Mouse (Mus musculus): ENCODE data around the gene Zbtb41. TPM values are rescaled to one million over a fixed set of nuclear protein-coding genes. Genes with fewer than 3 reads are reported as not detected.

The Zbtb41 gene
- polyA plus RNA-seq, 1 experiment from 2014 or later = 21.0 TPM

DNA sequence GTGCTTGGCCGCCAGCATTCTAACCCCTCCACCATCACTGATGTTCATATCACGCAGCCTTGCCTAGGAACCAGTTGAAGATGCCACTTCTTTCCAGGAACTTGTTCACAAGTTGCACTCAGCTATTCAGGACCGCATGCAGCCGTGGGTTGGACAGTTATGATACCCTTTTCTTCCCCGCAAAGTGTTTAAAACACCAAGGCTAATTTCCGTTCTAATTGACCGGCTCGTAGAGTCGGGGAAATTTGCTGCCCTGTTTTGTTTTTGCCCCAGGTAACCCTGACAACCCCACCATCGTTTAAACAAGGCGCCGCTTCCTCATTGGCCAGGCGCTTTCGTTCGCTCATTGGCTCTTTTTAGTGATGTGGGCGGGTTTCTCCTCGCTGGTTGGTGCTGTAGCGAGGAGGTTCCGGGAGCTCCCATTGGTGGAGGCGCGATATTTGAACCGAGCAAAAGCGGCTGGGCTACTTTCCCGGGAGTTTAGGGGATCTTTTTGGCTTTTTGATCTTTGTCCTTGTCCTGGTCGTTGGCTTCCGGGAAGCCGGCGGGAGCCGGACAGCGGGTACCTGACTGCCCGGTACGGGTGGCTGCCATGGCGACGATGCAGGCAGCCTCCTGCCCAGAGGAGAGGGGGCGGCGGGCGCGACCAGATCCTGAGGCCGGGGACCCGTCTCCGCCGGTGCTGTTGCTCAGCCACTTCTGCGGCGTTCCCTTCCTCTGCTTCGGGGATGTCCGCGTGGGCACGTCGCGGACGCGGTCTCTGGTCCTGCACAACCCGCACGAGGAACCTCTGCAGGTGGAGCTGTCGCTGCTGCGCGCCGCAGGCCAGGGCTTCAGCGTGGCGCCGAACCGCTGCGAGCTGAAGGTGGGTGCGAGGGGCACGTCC lies 32.5 kb downstream of the Zbtb41 start, which contains the start of gene Aspm:
Aspm (plus strand) TSS at position 433 of the 886 bp plus-strand sequence.
- H3K27ac ChIP-seq (ENCODE audit: low read depth, low read length) = peak within 1 kb of the TSS; percentile 57
- peaks cover 5% of the 10 kb centered on the region; the same call in 1 of the 2 replicates for H3K4me1 ChIP-seq (replicated peaks; ENCODE audit: control insufficient read depth, insufficient read depth, low read length)
- WGBS = under 1% methylated on average over 65 of the region's 65 CpGs
- H3K36me3 ChIP-seq (ENCODE audit: control insufficient read depth, insufficient read depth, low read length) = peaks cover 6% of the 10 kb centered on the region; the same call in 1 of the 2 replicates
- H3K4me3 ChIP-seq (ENCODE audit: low read depth, low read length) = peak within 1 kb of the TSS; percentile 85
- ATAC-seq (replicated peaks; ENCODE audit: low FRiP score) (peak; percentile 98), DNase-seq (ENCODE audit: low spot score) (peak; percentile 92)
- H3K9me3 ChIP-seq (ENCODE audit: control insufficient read depth, low read length) = no peaks in the 10 kb centered on the region
- H3K27me3 ChIP-seq (ENCODE audit: control insufficient read depth, insufficient read depth, low read length) = no peaks in the 10 kb centered on the region
- peak within 1 kb of the TSS; percentile 74 for H3K9ac ChIP-seq (ENCODE audit: low read length)
- H3K4me2 ChIP-seq (ENCODE audit: low read depth, low read length, severe bottlenecking) = peak within 1 kb of the TSS; percentile 68

GRCm38 (mm10) chr1:139455226-139455869 lies 33.3 kb downstream of the Zbtb41 start:
- H3K4me1 ChIP-seq (replicated peaks; ENCODE audit: control insufficient read depth, insufficient read depth, low read length) = peaks cover 5% of the 10 kb centered on the region; the same call in 1 of the 2 replicates
- H3K27me3 ChIP-seq (ENCODE audit: control insufficient read depth, insufficient read depth, low read length) = no peaks in the 10 kb centered on the region
- H3K4me3 ChIP-seq (ENCODE audit: low read depth, low read length) = peak overlapping the region; percentile 85
- peak overlapping the region; percentile 74 for H3K9ac ChIP-seq (ENCODE audit: low read length)
- ATAC-seq (replicated peaks; ENCODE audit: low FRiP score) (peak; percentile 58), DNase-seq (ENCODE audit: low spot score) (peak; percentile 61)
- H3K9me3 ChIP-seq (ENCODE audit: control insufficient read depth, low read length) = no peaks in the 10 kb centered on the region
- no peak overlapping the region; the same call in 1 of the 2 replicates for H3K27ac ChIP-seq (ENCODE audit: low read depth, low read length)
- peak overlapping the region; percentile 51 for H3K4me2 ChIP-seq (ENCODE audit: low read depth, low read length, severe bottlenecking)
- peaks cover 6% of the 10 kb centered on the region; the same call in 1 of the 2 replicates for H3K36me3 ChIP-seq (ENCODE audit: control insufficient read depth, insufficient read depth, low read length)
- 2% methylated on average over 17 of the region's 17 CpGs for WGBS

DNA sequence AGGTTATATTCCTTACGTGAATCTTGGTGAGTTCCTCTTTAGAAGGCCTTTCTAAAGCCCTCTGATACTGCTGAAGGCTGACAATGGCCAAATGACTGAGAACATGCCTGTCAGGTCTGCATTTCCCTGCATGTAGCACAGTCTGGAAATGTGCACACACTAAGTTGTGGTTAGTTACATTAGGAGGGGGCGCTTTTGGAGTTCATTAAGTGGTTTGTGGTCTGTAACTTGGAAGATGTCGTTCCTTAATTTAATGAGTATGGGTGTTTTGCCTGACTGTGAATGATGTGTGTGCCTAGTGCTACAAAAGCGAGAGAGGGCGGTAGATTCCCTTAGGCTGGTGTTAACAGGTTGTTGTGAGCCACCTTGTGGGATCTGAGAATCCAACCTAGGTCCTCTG lies 38.7 kb downstream of the Zbtb41 start:
- no peak overlapping the region for H3K27ac ChIP-seq (ENCODE audit: low read depth, low read length)
- ATAC-seq (replicated peaks; ENCODE audit: low FRiP score) (no peak), DNase-seq (ENCODE audit: low spot score) (no peak)
- WGBS = 88% methylated on average over 5 of the region's 5 CpGs
- no peak overlapping the region for H3K4me2 ChIP-seq (ENCODE audit: low read depth, low read length, severe bottlenecking)
- H3K27me3 ChIP-seq (ENCODE audit: control insufficient read depth, insufficient read depth, low read length) = no peaks in the 10 kb centered on the region
- H3K9me3 ChIP-seq (ENCODE audit: control insufficient read depth, low read length) = no peaks in the 10 kb centered on the region
- H3K4me3 ChIP-seq (ENCODE audit: low read depth, low read length) = no peak overlapping the region
- no peak overlapping the region for H3K9ac ChIP-seq (ENCODE audit: low read length)
- H3K36me3 ChIP-seq (ENCODE audit: control insufficient read depth, insufficient read depth, low read length) = peaks cover 9% of the 10 kb centered on the region; the same call in 1 of the 2 replicates
- H3K4me1 ChIP-seq (replicated peaks; ENCODE audit: control insufficient read depth, insufficient read depth, low read length) = peaks cover 5% of the 10 kb centered on the region; the same call in 1 of the 2 replicates

DNA sequence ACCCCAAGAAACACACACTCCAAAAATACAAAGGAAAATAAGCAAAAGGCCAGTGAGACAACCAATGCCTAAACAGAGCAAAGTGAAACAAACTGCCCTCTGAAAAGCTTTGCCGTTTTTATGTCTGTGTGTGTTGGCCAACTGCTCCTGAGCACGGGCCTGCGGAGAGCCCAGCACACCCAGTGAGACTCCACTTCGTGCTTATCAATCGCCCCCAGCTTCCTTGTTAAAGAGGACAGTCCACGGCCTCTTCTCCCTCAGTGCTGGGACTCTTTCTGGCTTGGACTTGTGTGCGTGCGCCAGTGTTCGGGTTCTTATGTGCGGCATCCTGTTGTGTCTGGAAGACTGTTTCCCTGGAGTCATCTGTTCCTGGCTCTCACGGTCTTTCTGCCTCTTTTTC lies 43.8 kb downstream of the Zbtb41 start:
- WGBS = 94% methylated on average over 11 of the region's 11 CpGs
- peaks cover 6% of the 10 kb centered on the region; the same call in 1 of the 2 replicates for H3K36me3 ChIP-seq (ENCODE audit: control insufficient read depth, insufficient read depth, low read length)
- peak; percentile 21; the same call in 1 of the 2 replicates for ATAC-seq (replicated peaks; ENCODE audit: low FRiP score)
- H3K4me3 ChIP-seq (ENCODE audit: low read depth, low read length) = no peak overlapping the region
- H3K4me1 ChIP-seq (replicated peaks; ENCODE audit: control insufficient read depth, insufficient read depth, low read length) = no peaks in the 10 kb centered on the region
- H3K27ac ChIP-seq (ENCODE audit: low read depth, low read length) = no peak overlapping the region
- no peak for DNase-seq (ENCODE audit: low spot score)
- H3K9me3 ChIP-seq (ENCODE audit: control insufficient read depth, low read length) = no peaks in the 10 kb centered on the region
- H3K9ac ChIP-seq (ENCODE audit: low read length) = no peak overlapping the region
- H3K27me3 ChIP-seq (ENCODE audit: control insufficient read depth, insufficient read depth, low read length) = no peaks in the 10 kb centered on the region
- no peak overlapping the region for H3K4me2 ChIP-seq (ENCODE audit: low read depth, low read length, severe bottlenecking)

DNA sequence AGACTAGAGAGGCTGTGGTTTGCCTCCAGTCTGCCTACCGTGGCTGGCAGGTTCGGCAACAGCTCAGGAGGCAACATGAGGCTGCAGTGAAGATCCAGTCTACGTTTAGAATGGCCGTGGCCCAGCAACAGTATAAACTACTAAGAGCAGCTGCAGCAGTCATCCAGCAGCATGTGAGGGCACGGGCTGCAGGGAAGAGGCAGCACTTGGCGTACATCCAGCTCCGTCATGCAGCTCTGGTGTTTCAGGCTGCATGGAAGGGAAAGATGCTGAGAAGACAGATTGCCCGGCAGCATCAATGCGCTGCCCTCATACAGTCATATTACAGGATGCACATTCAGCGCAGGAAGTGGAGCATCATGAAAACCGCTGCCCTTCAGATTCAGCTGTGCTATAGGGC lies 56.8 kb downstream of the Zbtb41 start:
- no peaks in the 10 kb centered on the region for H3K9me3 ChIP-seq (ENCODE audit: control insufficient read depth, low read length)
- peaks cover 17% of the 10 kb centered on the region for H3K36me3 ChIP-seq (ENCODE audit: control insufficient read depth, insufficient read depth, low read length)
- no peak overlapping the region for H3K4me2 ChIP-seq (ENCODE audit: low read depth, low read length, severe bottlenecking)
- DNase-seq (ENCODE audit: low spot score) (no peak), ATAC-seq (replicated peaks; ENCODE audit: low FRiP score) (no peak)
- H3K27me3 ChIP-seq (ENCODE audit: control insufficient read depth, insufficient read depth, low read length) = no peaks in the 10 kb centered on the region
- no peaks in the 10 kb centered on the region for H3K4me1 ChIP-seq (replicated peaks; ENCODE audit: control insufficient read depth, insufficient read depth, low read length)
- no peak overlapping the region for H3K9ac ChIP-seq (ENCODE audit: low read length)
- 91% methylated on average over 11 of the region's 11 CpGs for WGBS
- H3K4me3 ChIP-seq (ENCODE audit: low read depth, low read length) = no peak overlapping the region
- H3K27ac ChIP-seq (ENCODE audit: low read depth, low read length) = no peak overlapping the region

DNA sequence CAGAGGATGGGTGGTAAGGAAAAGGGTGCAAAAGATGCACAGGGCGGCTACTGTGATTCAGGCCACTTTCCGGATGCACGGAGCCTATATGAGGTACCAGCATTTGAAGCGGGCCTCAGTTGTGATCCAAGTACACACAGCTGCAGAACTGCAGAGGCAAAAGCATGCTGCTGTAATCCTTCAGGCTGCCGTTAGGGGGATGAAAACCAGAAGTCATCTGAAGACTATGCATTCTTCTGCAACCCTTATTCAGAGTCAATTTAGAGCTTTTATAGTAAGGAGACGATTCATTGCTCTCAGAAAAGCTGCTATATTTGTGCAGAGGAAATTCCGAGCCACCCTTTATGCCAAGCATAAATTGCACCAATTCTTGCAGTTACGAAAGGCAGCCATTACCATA lies 58.2 kb downstream of the Zbtb41 start:
- DNase-seq (ENCODE audit: low spot score) = no peak
- H3K27ac ChIP-seq (ENCODE audit: low read depth, low read length) = no peak overlapping the region
- H3K4me3 ChIP-seq (ENCODE audit: low read depth, low read length) = no peak overlapping the region
- no peaks in the 10 kb centered on the region for H3K9me3 ChIP-seq (ENCODE audit: control insufficient read depth, low read length)
- WGBS = 92% methylated on average over 8 of the region's 8 CpGs
- H3K4me1 ChIP-seq (replicated peaks; ENCODE audit: control insufficient read depth, insufficient read depth, low read length) = no peaks in the 10 kb centered on the region
- H3K4me2 ChIP-seq (ENCODE audit: low read depth, low read length, severe bottlenecking) = no peak overlapping the region
- H3K36me3 ChIP-seq (ENCODE audit: control insufficient read depth, insufficient read depth, low read length) = peaks cover 16% of the 10 kb centered on the region; the same call in 1 of the 2 replicates
- ATAC-seq (replicated peaks; ENCODE audit: low FRiP score) = no peak
- no peak overlapping the region for H3K9ac ChIP-seq (ENCODE audit: low read length)
- H3K27me3 ChIP-seq (ENCODE audit: control insufficient read depth, insufficient read depth, low read length) = no peaks in the 10 kb centered on the region

DNA sequence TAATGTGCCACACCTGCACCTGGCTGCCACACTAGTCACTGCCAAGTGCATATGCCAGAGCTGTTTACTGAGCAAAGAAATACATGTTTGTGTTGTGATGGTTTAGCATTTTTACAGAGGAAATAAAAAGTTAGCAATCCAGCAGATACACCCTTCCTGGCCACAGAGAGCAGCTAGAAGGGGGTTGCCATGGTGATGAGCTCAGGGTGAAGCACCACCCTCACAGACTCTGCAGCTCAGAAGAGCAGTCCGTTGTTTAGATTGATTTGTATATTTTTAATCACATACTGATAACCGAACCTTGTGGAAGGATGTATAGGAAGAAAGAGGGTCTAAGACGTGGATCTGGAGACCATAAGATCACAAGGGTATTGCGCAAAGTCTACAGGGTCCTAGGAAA lies 59.1 kb downstream of the Zbtb41 start:
- WGBS = 92% methylated on average over 4 of the region's 4 CpGs
- no peaks in the 10 kb centered on the region for H3K4me1 ChIP-seq (replicated peaks; ENCODE audit: control insufficient read depth, insufficient read depth, low read length)
- no peak overlapping the region for H3K9ac ChIP-seq (ENCODE audit: low read length)
- H3K27me3 ChIP-seq (ENCODE audit: control insufficient read depth, insufficient read depth, low read length) = no peaks in the 10 kb centered on the region
- peaks cover 16% of the 10 kb centered on the region; the same call in 1 of the 2 replicates for H3K36me3 ChIP-seq (ENCODE audit: control insufficient read depth, insufficient read depth, low read length)
- H3K4me3 ChIP-seq (ENCODE audit: low read depth, low read length) = no peak overlapping the region
- H3K9me3 ChIP-seq (ENCODE audit: control insufficient read depth, low read length) = no peaks in the 10 kb centered on the region
- H3K27ac ChIP-seq (ENCODE audit: low read depth, low read length) = no peak overlapping the region
- ATAC-seq (replicated peaks; ENCODE audit: low FRiP score) = no peak
- no peak for DNase-seq (ENCODE audit: low spot score)
- H3K4me2 ChIP-seq (ENCODE audit: low read depth, low read length, severe bottlenecking) = no peak overlapping the region

- H3K9ac ChIP-seq (ENCODE audit: low read length) = no peak overlapping the region
- H3K36me3 ChIP-seq (ENCODE audit: control insufficient read depth, insufficient read depth, low read length) = peaks cover 8% of the 10 kb centered on the region
- WGBS = 64% methylated on average over 3 of the region's 3 CpGs
- no peak overlapping the region for H3K27ac ChIP-seq (ENCODE audit: low read depth, low read length)
- no peak overlapping the region for H3K4me3 ChIP-seq (ENCODE audit: low read depth, low read length)
- H3K4me1 ChIP-seq (replicated peaks; ENCODE audit: control insufficient read depth, insufficient read depth, low read length) = no peaks in the 10 kb centered on the region
- H3K9me3 ChIP-seq (ENCODE audit: control insufficient read depth, low read length) = no peaks in the 10 kb centered on the region
- H3K4me2 ChIP-seq (ENCODE audit: low read depth, low read length, severe bottlenecking) = no peak overlapping the region
- no peaks in the 10 kb centered on the region for H3K27me3 ChIP-seq (ENCODE audit: control insufficient read depth, insufficient read depth, low read length)
- 0 out of 2 replicates have a peak, but pooled peaks have one; percentile 11 for ATAC-seq (replicated peaks; ENCODE audit: low FRiP score)
- no peak for DNase-seq (ENCODE audit: low spot score)
These were observed 72.5 kb downstream of the Zbtb41 start for GRCm38 (mm10) chr1:139494630-139495029.

All from forebrain, embryonic 11.5 days (tissue).